Mouse (Mus musculus): ENCODE results near the gene Pced1b.
A peak's percentile ranks its signal among the peaks of the same experiment; 100 is the strongest.

Pced1b gene

DNA sequence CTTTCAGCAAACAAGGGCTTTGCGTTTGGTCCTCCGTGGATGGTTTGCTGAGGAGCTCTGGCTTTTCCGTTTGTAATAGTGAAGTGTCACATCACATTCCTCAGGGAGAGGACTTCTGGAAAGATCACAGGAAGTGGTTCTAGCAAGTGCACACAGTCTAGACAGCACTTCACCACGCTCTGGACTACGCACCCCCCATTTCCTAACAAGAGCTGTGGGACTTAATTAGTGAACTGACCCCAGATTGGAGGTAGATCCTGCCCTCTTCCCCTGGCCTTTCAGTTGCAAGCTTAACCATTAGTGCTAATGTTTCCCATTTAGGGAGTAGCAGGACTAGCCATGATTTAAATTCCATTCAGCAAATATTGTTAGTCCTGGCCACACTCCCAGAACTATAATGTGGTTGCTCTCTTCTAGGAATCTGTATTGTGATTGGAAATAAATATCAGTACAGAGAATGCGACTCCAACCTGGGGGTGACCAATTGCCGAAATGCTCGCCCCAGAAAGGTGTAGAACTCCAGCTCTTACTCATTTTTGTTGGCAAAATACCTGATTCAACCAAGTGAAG lies 10.4 kb downstream of the Pced1b start:
- DNase-seq (ENCODE audit: low spot score in 2 of 2), result no peak

DNA sequence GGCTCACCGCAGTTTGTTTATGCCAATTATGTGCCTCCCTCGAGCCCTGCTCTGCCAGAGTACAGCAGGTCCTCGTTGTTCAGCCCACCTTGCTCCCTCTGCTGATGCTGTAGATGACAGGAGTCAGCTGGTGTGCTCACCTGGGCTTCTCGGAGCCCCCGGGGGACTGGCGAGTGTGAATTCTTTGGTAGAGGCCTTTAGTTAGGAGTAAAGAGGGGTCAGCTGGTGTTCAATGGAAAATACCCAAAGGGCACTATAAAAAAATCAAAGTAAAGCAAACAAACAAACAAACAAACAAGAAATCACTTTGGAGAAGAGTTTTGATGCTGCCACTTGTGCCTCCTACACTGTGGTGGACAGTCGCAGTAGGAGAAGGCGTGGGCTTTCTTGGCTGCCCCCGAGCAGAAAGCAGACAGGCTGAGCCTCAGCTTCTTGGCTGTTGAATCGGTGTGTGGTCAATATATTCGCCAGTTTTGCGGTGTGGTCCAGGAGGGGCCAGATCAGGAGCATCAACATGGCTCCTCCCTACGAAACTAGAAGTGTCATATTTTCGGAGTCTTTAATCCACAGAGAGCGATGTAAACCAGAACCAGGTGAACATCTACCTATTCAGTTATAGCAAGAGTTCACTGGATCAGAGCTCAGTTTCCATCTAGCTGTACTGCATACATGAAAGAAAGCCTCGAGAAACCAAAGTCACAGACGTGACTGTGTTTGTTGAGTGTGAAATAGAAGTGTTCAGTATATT lies 11.8 kb downstream of the Pced1b start:
- DNase-seq (ENCODE audit: low spot score in 2 of 2), result no peak

DNA sequence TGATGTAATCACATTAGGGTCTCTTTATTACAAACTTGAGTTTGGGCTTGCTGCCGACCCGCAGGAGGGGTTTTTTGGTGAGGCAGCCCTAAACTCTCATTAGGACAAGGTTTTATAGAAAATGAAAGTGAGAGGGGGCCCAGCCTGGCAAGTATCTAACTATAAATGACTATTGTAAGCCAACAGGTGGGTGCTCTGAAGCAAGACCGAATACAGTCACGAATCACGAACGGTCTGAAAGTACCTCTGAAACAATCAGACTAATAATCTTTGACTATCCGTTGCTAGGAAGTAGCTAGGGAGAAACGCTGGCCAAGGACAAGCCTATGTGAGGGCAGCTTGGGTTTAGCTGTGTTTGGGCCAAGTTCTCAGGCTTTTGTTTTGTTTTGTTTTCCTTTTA lies 12.4 kb downstream of the Pced1b start:
- DNase-seq (ENCODE audit: low spot score in 2 of 2), result no peak

DNA sequence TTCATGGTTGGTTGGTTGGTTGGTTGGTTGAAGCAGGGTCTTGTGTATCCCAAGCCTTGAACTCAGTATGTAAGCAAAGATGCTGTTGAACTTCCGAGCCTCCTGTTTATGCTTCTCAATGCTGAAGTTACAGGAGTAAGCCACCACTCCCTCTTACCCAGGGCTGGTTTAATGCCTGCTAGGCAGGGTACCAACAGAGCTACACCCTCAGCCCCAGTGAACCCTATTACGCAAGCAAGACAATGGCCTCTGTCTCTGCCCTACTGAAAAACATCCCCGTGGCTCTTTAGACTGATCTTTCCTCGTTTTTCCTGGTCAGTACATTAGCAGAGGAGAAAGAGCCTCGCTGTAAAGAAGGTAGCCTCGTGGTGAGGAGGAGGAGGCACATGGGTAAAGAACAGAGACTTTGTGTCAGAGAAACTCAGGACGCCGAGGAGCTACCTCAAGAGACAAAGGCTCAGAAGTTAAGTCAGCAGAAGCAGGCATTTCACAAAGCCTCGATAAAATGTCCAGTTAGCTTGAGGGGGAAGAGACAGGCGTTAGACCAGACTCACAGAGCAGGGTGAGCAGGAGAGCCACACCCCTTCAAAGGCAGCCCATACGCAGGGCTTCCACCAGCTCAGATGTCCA lies 13.2 kb downstream of the Pced1b start:
- no peak for DNase-seq (ENCODE audit: low spot score in 2 of 2)

DNA sequence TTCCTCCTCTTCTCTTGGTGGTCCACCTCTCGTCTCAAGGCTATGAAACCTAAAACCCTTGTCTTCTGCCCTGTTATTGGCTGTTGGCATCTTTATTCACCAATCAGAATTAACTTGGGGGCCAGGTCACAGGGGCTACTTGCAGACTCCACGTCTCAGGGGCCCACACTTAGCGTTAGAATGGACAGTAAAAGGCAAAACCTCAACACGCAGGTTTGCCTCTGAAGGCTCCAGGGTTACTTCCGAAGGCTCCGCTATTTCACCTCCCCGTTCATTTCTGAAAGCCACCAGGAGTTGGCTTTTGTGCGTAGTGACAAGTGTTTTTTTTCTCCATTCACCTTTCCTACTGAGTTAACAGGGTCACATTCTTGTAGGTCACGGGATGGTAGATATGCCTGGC lies 15.3 kb downstream of the Pced1b start:
- DNase-seq (ENCODE audit: low spot score in 2 of 2), result no peak

DNA sequence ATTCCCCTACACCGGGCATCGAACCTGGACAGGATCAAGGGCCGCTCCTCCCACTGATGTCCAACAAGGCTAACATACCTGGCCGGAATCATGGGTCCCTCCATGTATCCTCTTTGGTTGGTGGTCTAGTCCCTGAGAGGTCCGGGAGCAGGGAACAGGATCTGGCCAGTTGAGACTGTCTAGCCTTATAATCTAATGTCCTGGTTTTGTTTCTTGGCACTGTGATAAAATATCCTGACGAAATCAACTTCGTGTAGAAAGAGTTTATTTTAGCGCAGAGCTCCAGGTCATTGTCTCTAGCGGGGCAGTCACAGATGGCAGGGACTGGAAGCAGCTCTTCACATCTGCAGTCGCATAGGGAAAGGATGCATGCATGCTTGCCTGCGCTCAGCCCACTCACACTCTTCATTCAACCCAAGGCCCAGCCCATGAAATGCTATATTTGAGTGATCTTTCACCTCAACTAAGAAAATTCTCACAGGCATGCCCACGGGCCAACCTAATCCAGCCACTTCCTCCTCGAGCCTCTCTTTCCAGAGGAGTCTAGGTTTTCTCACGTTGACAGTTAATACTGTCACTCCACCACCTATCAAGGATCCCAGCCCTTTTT lies 19.4 kb downstream of the Pced1b start:
- no peak for DNase-seq (ENCODE audit: low spot score in 2 of 2)

DNA sequence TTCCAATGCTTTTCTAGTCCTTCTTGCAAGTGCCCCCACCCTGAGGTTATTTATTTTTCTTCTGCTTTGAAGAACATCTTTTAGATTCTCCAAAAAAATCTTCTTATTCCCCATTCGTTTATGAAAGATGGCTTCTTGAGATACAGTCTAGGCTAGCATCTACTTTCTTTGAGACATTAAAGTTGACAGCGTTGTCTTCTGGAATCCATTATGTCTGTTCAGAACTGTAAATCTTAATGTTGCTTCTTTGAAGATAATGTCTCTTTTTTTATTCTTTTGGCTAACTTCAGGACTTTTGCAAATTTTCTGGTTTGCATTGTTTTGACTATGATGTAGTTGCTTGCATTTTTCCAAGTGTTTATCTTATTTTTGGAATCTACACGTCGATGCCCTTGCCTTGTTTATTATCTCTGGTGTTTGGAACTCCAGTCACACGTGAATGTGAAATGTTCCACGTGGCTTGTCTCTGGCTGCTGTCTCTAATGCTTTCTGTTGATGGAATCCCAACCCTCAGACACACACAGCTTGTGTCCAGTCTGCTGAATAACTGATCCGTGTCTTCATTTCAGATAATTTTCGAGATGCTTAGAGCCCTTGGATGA lies 20.3 kb downstream of the Pced1b start:
- DNase-seq (ENCODE audit: low spot score in 2 of 2), result no peak

DNA sequence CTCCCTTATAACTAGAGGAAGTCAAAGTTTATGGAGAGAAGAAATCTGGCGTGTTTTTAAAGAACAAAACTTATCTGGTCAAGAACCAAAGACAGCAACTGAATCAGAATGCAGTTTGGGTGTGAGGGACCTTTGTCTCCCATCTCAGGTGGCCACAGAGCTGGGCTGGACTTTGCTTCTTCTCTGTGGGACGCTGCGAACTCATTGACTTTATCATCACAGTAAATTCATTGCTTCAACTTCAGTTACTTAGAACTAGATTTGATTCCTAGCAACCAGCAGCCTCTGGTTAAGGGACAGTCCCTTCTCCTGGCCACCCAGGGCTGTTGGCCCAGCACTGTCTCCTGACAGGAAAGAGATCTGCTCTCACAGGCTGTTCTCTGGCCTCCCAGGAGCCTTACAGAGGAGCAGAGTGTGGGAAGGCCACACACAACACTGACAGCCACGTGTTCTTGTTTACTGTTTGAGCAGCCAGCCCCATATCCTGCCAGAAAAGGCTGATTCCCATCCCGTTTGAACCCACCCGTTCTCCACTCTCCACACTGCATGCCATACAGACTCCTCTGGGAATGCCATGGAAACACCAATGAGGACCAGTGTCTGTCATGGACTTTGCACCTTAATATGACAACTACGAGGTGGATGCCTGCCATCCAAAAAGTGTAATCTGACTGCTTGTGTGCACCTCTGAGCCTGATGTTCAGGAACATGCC lies 25.2 kb downstream of the Pced1b start:
- DNase-seq (ENCODE audit: low spot score in 2 of 2), result no peak

DNA sequence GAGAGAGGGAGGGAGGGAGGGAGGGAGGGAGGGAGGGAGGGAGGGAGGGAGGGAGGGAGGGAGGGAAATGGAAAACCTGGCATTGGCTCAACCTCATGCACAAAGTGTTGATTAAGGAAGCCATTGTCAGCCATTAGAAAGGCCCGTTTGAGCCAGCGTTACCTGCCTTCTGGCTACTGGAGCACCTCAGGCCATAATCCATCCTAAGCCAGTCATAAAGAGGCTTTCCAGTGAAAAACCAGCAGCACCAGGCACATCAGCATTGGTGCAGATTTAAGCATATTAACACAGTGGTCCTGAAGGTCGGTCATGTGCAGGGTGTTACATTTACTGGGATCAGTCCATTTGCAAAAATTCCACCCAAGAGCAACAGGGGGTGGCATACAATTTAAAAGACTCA lies 25.9 kb downstream of the Pced1b start:
- no peak for DNase-seq (ENCODE audit: low spot score in 2 of 2)

DNA sequence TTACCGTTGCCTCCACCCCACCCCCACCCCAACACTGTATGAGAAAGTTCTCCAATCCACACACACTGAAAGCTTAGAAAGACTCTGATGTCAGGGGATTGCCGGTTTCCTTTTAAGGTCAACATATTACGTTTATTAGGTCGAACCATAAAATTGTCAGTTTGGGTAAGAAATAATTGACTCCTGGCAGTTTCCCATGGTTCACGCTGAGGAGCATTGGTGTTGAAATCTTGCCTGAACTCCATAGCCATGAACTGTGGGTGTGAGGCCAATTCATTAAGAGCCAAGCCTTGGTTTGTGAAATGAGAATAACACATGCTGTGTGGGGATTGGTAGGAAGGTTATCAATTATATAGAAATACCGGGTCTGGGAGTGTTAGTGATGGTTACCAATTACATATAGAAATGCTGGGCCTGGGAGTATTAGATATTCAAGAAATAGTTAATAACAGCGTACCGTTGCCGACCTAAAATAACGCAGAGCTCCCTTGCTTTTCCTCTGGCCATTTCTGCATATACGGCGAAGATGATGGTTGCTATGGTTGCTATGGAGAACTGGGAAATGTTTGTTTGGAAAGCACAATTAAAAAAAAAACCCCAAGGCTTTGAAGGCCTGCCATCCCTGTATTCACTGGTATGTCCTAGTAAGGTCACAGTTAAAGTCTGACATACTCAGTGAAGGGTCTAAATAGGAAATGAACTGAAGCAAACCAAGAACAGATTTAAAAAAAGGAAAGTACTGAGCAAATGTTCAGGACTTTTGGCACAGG lies 28.9 kb downstream of the Pced1b start:
- DNase-seq (ENCODE audit: low spot score in 2 of 2), result peak in 1 of 2 experiments; percentile 18

DNA sequence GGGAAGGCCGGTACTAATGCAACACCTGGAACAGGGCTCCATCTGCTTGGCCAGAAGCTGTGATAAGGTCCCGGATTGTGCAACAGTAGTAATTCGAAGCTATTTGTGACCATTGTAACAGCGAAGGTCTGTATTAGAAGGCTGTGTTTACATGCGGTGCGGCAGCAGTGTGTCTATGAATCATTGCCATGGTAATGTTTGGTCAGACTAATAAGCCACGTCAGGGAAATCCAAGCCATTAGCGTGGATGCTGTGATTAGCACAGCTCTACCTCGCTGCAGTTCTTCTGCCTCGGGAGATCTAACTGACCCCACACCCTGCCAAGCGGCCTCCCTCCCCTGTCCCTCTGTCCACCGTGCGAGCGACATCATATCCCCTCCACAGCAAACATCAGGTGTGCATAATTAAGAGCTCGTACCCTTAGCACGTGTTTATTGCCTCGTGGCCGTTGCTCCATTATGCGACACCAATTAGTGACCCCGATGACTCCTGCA lies 29.8 kb downstream of the Pced1b start:
- DNase-seq (ENCODE audit: low spot score in 2 of 2), result peak in 1 of 2 experiments; percentile 34

DNA sequence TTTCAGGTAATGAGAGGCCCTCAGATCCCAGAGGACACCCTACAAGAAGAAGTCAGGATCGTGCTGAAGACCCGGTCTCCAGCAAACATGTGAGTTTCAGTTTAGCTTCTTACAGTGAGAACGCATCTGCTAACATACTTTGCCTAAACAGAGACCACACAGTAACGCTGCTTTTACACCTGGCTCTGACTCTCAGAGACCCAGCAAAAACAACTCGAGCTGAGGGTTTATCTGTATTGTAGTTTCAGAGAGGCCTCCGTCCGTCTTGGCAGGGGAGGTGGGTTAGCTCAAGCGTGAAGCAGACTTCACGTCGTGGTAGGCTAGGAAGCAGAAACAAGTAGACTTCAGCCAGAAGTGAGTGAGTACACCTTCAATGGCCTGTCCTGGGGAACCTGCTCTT lies 30.4 kb downstream of the Pced1b start:
- no peak for DNase-seq (ENCODE audit: low spot score in 2 of 2)

DNA sequence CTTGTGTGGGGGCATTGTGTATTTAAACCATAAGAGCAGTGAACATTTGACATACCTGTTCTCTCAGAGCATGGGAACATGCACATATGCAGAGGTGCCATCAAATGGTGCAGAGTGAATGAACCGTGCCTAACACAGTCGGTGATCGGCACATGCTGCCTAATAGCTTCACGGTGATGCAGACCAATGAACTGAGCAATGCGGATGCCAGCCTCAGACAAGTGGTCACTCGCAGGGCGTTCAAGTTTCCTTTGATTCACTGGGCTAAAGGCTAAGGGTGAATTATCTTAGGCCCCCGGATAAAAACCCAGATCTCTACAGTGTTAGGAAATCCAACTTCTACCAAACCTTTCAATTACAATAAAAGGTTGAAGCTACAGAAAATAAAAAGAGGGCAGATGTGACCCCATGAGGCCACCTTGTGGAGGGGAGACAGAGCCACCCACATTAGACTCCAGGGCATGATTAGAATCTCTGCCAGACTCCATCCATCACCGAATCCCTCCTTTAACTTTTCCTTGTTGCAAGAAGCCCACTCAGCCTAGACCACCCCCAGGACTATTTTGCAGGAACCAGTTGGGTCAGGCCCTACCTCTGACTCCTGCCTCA lies 31.5 kb downstream of the Pced1b start:
- DNase-seq (ENCODE audit: low spot score in 2 of 2), result no peak

DNA sequence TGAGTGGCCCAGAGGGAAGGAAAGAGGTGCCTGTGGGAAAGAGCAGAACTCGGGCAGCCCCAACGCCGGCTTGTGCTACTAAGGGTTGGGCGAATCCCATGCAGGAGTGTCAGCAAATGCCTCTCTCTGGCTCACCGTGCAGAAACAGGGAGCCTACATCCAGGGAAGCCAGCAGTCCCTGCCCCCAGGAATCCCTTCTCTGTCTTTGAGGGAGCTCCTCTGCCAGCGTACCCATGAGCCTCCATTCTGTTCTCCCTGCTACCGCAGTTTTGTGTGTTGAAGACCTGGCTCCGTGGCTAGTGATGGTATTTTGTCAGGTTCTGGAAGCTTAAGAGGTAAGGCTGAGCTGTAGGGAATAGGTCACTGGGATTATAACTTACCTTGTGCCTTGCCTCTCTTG lies 33.2 kb downstream of the Pced1b start:
- DNase-seq (ENCODE audit: low spot score in 2 of 2), result no peak

DNA sequence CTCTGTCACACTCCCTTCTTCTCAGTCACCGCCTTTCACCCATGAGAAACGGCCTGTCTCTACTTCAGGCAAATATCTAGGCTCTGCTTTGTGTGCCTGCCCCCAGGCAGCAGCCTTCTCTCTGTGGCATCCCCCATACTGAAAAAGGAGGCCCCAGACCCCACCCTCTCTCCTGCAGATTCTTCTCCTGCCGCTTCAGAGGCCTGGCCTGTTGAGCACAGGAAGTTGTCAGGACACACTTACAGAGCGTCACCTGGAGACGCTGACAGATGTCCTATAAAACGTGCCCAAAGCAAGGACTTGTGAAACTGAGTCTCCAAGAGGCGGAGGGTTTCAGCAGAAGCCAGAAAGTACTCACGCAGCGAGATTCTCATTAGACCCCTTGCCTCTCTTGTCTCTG lies 33.9 kb downstream of the Pced1b start:
- DNase-seq (ENCODE audit: low spot score in 2 of 2), result no peak

DNA sequence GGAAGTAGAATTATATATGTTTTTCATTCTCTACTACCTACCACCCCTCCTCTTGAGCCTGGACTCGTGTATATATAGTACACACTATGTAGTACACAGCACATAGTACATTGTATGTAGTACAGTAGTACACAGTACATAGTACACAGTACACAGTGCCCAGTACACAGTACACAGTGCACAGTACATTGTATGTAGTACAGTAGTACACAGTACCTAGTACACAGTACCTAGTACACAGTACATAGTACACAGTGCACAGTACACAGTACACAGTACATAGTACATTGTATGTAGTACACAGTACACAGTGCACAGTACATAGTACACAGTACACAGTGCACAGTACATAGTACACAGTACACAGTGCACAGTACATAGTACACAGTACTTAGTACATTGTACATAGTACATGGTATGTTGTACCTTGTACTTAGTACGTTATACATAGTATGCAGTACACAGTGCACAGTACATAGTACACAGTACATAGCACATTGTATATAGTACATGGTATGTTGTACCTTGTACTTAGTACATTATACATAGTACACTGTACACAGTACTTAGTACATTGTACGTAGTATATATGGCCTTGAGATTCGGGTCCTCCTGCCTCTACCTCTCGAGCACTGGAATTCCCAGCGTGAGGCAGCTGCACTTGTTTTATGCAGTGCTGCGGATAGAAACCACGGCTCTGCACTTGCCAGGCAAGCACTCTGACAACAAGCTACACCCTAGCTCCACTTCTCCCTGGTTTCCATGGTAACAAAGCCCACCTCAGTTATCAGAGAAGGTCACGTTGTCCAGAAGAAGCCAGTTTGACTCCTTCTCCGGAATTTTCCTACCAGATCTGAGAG lies 35.0 kb downstream of the Pced1b start:
- DNase-seq (ENCODE audit: low spot score in 2 of 2), result no peak

DNA sequence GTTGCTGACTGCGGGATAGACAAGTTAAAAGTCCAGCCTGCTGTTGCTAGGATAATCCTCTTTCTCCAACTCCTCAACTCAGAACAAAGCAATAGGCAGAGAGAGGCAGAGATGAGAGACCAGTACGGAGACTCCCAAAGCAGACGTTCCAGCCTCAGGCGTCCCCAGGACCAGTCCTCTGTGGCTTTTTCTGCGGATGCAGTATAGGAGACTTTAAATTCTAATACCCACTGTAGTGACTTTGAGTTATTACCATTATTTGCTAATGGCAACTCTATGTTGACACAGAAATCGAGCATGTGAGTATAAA lies 35.6 kb downstream of the Pced1b start:
- DNase-seq (ENCODE audit: low spot score in 2 of 2), result no peak

DNA sequence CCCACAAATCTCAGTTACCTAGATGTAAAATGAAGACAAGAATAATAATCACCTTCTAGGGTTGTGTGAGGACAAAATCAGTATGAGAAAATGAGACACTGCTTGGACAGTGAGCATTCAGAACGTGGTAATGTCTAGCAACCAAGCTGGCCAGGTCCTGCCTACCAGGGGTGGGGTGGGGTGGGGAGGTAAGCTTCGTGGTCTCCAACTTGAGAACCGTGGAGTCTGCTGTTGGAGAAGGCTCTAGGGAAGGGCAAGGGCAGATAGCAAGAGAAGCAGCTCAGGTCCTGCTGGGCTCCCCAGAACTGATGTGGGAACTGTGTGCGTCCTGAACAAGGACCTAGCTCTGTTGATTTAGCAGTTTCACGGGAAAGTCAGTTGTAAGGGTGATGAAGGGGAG lies 37.3 kb downstream of the Pced1b start:
- no peak for DNase-seq (ENCODE audit: low spot score in 2 of 2)

DNA sequence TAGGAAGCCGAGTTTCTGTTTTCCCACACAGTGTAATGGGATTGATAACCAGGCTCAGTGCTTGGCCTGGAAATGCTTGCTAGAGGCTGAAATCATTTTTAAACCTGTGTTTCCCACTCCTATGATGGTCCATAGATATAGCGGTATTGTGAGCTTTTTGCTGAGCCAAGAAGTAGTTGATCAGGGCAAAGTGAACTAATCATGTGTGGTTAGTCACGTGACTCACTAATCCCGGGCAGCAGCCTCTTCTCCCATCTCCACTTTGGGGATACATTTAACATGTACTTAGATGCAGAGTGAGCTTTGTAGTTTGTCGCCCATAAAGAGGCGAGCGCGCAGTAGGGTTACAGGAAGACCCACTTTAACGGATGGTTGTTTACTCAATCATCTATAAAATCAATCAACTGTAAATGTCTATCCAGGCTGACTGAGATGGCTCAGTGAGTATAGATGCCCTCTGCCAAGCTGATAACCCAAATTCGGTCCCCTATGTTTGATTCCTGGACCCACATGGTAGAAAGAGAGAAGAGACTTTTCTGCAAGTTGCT lies 38.8 kb downstream of the Pced1b start:
- DNase-seq (ENCODE audit: low spot score in 2 of 2), result no peak
